Mouse (Mus musculus): ENCODE data around the gene Sstr2.
"Not testable (repeated sequence)": the region's sequence is repeated elsewhere in the genome, so short reads cannot be mapped to it uniquely, and the experiment has no call there.

DNA sequence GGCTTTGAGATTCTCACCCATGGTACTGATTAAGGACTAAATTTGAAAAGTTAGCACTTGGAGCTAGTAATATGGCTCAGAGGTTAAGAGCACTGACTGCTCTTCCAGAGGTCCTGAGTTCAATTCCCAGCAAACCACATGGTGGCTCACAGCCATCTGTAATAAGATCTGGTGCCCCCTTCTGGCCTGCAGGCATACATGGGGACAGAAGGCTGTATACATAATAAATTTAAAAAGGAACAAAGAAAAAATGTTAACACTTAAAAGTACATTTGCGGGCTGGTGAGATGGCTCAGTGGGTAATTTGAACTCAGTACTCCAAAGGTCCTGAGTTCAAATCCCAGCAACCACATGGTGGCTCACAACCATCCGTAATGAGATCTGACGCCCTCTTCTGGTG lies 41.1 kb downstream of the Sstr2 start:
- TF ChIP-seq CTCF, EP300 (IDR thresholded peaks at IDR 0.05; ENCODE audit: low read depth): not testable (repeated sequence)
